Mouse (Mus musculus) brain, embryonic 14.5 days (tissue): Measurements from ENCODE around the gene Tmem178b.

Source experiments
- CTCF ChIP-seq: fragments of 200-500 bp; IDR thresholded peaks from 2 replicates; pipeline ENCODE4 v1.5.1; 2012; ENCODE audit warnings: inconsistent platforms, mild to moderate bottlenecking, moderate library complexity, borderline replicate concordance; ENCODE audit not compliant: insufficient read depth, insufficient read length; ENCODE audit errors: extremely low read depth
- POLR2A ChIP-seq: fragments of 200-500 bp; IDR thresholded peaks from 2 replicates; pipeline ENCODE4 v1.6.1; 2012; ENCODE audit warnings: mild to moderate bottlenecking, inconsistent platforms, borderline replicate concordance; ENCODE audit not compliant: poor library complexity, insufficient read depth, insufficient read length, severe bottlenecking; ENCODE audit errors: extremely low read depth

DNA sequence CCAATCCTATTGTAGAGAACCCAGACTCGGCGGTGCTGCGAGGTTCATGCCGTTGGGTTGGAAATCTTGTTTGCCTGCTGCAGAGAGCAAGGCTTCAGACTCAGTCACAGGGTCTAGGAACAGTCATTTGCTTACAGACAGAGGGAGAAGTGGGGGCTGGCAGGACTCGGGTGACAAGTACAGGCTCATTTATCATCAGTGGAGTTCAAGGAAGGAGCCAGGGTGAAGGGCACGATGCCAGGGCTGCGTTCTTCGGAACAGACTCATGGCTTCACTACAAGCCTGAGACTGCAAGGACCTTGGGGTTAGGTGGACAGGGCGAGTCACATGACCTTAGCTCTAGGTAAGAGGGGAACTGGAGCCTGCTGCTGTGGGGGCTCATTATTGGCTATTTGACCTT lies 71.8 kb downstream of the Tmem178b start:
- no peak for TF ChIP-seq CTCF
- no peak for TF ChIP-seq POLR2A
